Mouse (Mus musculus): ENCODE measurements at regions not wholly inside any gene's neighbourhood (a gene's known extent, or its start where the extent isn't known, plus 50 kb on each side); places are given as distances from the start of the nearest gene placed in this dataset.

DNA sequence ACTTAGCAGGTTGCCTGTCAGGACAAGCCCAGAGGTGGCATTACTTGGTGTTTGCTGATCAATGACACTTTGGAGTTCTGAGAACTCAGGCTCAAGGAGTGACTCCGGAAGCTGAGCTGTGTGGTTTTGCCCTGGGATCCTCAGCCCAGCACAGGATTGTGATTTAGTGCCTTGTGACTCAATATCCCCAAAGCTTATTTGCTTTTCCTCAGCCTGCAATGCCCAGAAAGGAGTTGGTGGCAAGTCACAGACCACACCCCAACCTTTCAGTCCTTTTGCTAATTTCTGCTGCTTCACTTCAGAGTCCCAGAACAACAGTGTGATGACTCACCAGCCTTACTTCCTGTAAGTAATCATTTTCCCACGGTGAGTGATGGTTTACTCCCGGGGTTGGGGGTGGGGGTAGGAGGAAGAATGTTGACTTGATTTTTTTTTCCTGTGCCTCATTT lies 198.5 kb upstream of the Marcks start:
- no peak overlapping the region for H3K4me3 ChIP-seq
- no peaks in the 10 kb centered on the region for H3K9me3 ChIP-seq (replicated peaks)
- no peaks in the 10 kb centered on the region for H3K27me3 ChIP-seq (replicated peaks)
- no peak overlapping the region for H3K9ac ChIP-seq
- H3K27ac ChIP-seq (ENCODE audit: poor library complexity, severe bottlenecking), result peak overlapping the region; percentile 40; the same call in 1 of the 2 replicates
- no peaks in the 10 kb centered on the region for H3K36me3 ChIP-seq
- no peak overlapping the region for H3K4me2 ChIP-seq
- peak; percentile 79 for ATAC-seq (ENCODE audit: insufficient number of reproducible peaks, low FRiP score)
- peaks cover 10% of the 10 kb centered on the region for H3K4me1 ChIP-seq (replicated peaks)
- 19% methylated on average over 3 of the region's 3 CpGs for WGBS

DNA sequence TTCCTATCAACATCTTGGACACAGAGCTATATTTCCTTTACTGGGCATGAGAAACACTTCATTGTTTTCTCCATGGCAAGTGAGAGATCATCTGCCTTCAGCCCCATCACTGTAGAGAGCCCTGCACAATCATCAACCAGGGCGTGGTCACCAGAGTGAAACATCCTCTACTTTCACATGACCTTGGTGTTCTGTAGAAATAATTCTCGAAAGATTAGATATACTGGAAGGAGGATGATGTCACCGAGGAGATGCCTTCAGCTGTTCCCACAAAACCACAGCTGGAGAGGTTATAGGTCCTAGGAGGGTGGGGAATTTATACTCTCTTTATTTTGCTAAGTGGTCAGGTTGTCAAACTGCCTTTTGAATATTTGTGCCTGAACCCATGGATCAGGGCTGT lies 196.4 kb upstream of the Marcks start:
- 51% methylated on average over 3 of the region's 3 CpGs for WGBS
- H3K4me1 ChIP-seq (replicated peaks), result peaks cover 10% of the 10 kb centered on the region
- no peaks in the 10 kb centered on the region for H3K36me3 ChIP-seq
- 0 out of 2 replicates have a peak, but pooled peaks have one; percentile 39 for ATAC-seq (ENCODE audit: insufficient number of reproducible peaks, low FRiP score)
- no peak overlapping the region for H3K4me2 ChIP-seq
- H3K4me3 ChIP-seq, result no peak overlapping the region
- no peaks in the 10 kb centered on the region for H3K9me3 ChIP-seq (replicated peaks)
- no peak overlapping the region for H3K27ac ChIP-seq (ENCODE audit: poor library complexity, severe bottlenecking)
- H3K9ac ChIP-seq, result no peak overlapping the region
- H3K27me3 ChIP-seq (replicated peaks), result no peaks in the 10 kb centered on the region

DNA sequence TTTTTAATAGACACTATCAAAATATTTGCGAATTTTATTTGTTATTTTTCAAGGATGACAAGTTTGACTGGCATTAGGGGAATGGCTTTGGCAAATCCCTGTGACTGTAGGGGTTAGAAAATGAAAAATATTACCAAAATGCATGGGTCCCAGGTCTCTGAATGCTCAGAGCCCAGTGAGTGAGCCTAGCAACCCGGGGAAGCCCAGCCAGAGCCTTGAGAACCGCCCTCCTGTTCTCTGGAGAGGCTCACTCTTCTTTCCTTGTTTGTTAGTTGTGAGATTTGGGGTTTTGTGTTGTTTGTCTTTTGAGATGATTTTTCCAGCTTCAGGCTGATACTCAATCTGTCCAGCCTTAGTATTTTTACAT lies 187.4 kb upstream of the Marcks start:
- no peaks in the 10 kb centered on the region for H3K9me3 ChIP-seq (replicated peaks)
- no peaks in the 10 kb centered on the region for H3K27me3 ChIP-seq (replicated peaks)
- no peak overlapping the region for H3K27ac ChIP-seq (ENCODE audit: poor library complexity, severe bottlenecking)
- H3K9ac ChIP-seq, result no peak overlapping the region
- H3K36me3 ChIP-seq, result no peaks in the 10 kb centered on the region
- WGBS, result 74% methylated on average over 3 of the region's 3 CpGs
- no peak for ATAC-seq (ENCODE audit: insufficient number of reproducible peaks, low FRiP score)
- no peak overlapping the region for H3K4me2 ChIP-seq
- H3K4me3 ChIP-seq, result no peak overlapping the region
- no peaks in the 10 kb centered on the region for H3K4me1 ChIP-seq (replicated peaks)

DNA sequence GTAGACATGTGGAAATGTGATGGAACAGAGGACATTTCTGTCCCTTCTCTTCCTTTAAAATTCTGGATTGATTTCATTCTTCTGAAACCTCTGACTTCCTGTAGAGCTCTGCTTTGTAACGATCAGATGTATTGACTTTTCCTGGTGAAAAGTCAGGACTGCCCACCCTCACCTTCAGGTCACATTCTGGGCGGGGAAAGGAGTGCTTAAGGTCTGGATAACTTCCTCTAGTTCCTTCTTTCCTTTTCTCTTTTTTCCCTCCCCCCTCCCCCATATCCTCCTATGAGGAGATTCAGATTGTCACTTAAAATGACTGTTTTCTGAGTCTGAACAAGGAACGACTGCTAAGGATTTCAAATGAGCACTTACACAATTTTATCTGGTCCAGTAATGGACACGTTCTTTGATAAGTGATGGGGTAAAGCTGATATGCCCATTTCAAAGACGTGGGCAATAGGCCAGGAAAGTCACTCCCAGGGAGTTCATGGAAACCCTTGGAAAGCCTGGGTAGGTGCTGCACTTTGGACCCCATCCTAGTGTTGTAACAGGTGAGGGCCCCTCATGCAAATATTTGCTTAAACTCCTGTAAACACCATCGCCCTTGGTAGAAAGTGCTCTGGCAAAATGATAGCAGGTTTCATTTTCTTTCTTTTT lies 186.9 kb upstream of the Marcks start:
- H3K4me1 ChIP-seq (replicated peaks), result no peaks in the 10 kb centered on the region
- no peaks in the 10 kb centered on the region for H3K27me3 ChIP-seq (replicated peaks)
- ATAC-seq (ENCODE audit: insufficient number of reproducible peaks, low FRiP score), result no peak
- no peaks in the 10 kb centered on the region for H3K9me3 ChIP-seq (replicated peaks)
- H3K9ac ChIP-seq, result no peak overlapping the region
- WGBS, result 40% methylated on average over 6 of the region's 6 CpGs
- no peak overlapping the region for H3K4me2 ChIP-seq
- H3K4me3 ChIP-seq, result no peak overlapping the region
- no peak overlapping the region for H3K27ac ChIP-seq (ENCODE audit: poor library complexity, severe bottlenecking)
- no peaks in the 10 kb centered on the region for H3K36me3 ChIP-seq

DNA sequence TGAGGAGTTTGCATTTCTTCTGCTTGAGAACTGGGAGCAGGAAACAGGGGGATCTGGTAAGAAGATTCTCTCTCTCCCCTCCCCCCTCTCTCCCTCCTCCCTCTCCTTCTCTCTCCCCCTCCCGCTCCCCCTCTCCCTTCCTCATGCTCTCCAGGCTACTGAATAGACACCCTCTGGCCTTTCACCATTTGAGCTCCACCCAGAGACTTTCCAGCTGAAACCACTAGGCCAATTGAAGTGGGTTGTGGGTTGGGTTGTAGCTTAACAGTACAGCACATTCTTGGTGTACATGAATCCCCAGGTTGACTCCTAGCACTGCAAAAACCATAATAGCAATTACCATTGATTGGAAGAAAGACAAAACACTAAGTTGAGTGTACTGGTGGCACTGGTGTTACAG lies 185.0 kb upstream of the Marcks start:
- 60% methylated on average over 1 of the region's 1 CpGs for WGBS
- H3K4me1 ChIP-seq (replicated peaks), result no peaks in the 10 kb centered on the region
- H3K36me3 ChIP-seq, result no peaks in the 10 kb centered on the region
- no peaks in the 10 kb centered on the region for H3K27me3 ChIP-seq (replicated peaks)
- no peak overlapping the region for H3K4me3 ChIP-seq
- ATAC-seq (ENCODE audit: insufficient number of reproducible peaks, low FRiP score), result no peak
- no peaks in the 10 kb centered on the region for H3K9me3 ChIP-seq (replicated peaks)
- H3K9ac ChIP-seq, result no peak overlapping the region
- H3K4me2 ChIP-seq, result no peak overlapping the region
- H3K27ac ChIP-seq (ENCODE audit: poor library complexity, severe bottlenecking), result no peak overlapping the region

DNA sequence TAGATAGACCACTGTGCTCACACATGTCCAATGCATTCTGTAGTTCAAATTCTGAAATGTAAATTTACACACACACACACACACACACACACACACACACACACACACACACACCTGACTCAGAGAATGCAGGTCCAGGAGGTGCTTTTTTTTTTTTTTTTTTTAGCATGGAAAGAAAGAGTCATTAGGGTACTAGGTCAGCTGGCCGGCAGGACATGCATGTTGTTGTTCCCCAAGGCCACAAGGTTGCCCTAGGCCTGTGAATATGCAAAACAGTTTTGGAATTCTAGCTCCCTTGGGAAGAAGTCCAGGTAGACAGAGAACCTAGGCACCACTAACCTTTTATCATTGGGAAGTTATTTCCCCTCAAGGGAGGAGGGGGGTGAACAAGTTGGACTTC lies 184.1 kb upstream of the Marcks start:
- Histone ChIP-seq H3K9ac (no peak overlapping the region), H3K27me3 (replicated peaks) (no peaks in the 10 kb centered on the region), H3K27ac (ENCODE audit: poor library complexity, severe bottlenecking) (no peak overlapping the region), H3K4me1 (replicated peaks) (no peaks in the 10 kb centered on the region), H3K4me2 (no peak overlapping the region), H3K4me3 (no peak overlapping the region), H3K36me3 (no peaks in the 10 kb centered on the region), H3K9me3 (replicated peaks) (no peaks in the 10 kb centered on the region)
- ATAC-seq (ENCODE audit: insufficient number of reproducible peaks, low FRiP score), result no peak
- 80% methylated on average over 1 of the region's 1 CpGs for WGBS

DNA sequence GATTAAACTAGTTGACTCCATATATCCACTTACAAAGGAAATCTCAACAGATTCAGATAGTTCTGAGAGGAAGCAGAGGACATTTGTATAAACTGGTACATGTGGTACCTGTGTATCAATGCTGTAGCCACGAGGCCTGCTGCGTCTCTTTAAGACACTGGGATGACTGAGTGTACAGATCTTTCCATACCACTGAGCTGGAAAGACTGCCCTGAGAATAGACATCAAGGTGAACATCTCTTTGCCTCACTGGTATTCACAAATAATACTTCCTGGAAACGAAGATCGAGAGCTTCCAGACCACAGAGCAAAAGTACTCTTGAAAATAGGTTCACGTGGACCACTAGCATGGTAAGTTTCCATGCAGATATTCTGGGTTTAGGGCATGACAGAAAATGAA lies 183.6 kb upstream of the Marcks start:
- no peak overlapping the region for H3K4me3 ChIP-seq
- H3K9me3 ChIP-seq (replicated peaks), result no peaks in the 10 kb centered on the region
- no peak overlapping the region for H3K9ac ChIP-seq
- H3K36me3 ChIP-seq, result no peaks in the 10 kb centered on the region
- no peak for ATAC-seq (ENCODE audit: insufficient number of reproducible peaks, low FRiP score)
- no peak overlapping the region for H3K27ac ChIP-seq (ENCODE audit: poor library complexity, severe bottlenecking)
- H3K4me1 ChIP-seq (replicated peaks), result no peaks in the 10 kb centered on the region
- no peaks in the 10 kb centered on the region for H3K27me3 ChIP-seq (replicated peaks)
- H3K4me2 ChIP-seq, result no peak overlapping the region
- 90% methylated on average over 5 of the region's 5 CpGs for WGBS

DNA sequence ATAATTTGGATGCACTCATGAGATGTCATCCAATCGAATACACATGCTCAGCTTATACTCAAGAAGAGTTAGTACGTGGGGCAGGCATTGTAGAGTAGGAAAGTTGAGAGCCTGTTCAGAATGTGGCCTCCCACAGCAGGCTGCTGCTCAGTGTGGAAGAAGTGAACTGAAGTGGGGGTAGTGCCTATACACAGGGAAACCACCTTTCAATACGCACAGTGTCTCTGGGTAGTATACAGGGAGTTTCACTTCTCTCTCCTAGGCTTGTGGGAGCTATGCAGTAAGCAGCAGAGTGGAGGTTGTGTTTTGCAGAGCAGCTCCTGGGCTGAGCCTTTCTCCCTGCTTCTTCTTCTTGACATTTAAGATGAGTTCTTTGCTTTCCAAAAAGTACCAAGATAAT lies 182.5 kb upstream of the Marcks start:
- Histone ChIP-seq H3K4me2 (no peak overlapping the region), H3K27me3 (replicated peaks) (no peaks in the 10 kb centered on the region), H3K27ac (ENCODE audit: poor library complexity, severe bottlenecking) (no peak overlapping the region), H3K9me3 (replicated peaks) (no peaks in the 10 kb centered on the region), H3K9ac (no peak overlapping the region), H3K4me3 (no peak overlapping the region), H3K36me3 (no peaks in the 10 kb centered on the region), H3K4me1 (replicated peaks) (no peaks in the 10 kb centered on the region)
- WGBS, result 68% methylated on average over 3 of the region's 3 CpGs
- ATAC-seq (ENCODE audit: insufficient number of reproducible peaks, low FRiP score), result no peak

DNA sequence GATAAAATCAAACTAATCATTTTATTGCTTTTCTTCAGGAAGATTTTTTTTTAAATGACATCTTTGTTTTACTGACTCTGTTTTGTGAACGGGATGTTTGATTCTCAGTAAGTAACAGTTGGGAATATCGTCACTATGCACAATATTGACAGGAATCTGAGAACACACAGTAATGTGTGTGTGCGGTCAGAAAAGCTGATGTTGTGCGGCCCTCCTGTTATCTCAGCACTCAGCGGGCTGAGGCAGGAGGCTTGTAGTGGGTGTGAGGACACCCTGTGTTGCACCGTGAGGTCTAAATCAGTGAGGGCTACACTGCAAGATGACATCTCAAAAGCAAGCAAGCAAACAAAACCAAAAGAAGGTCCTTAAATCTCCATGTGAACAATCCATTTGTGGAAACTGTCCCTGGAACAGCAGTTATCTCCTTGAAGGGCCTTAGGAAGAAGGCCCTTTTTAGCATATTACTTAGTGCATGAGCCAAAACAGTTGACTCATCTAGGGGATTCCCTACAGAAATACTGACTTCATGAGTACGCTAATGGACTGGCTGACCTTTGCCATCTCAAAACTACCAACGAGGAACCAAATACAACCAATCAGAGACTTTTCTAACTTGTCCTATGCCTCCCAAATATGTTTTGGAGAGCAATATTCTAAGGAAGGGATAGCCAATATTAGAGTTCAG lies 181.2 kb upstream of the Marcks start:
- Histone ChIP-seq H3K9ac (no peak overlapping the region), H3K4me2 (no peak overlapping the region), H3K27me3 (replicated peaks) (no peaks in the 10 kb centered on the region), H3K27ac (ENCODE audit: poor library complexity, severe bottlenecking) (no peak overlapping the region), H3K4me1 (replicated peaks) (no peaks in the 10 kb centered on the region), H3K36me3 (no peaks in the 10 kb centered on the region), H3K4me3 (no peak overlapping the region), H3K9me3 (replicated peaks) (no peaks in the 10 kb centered on the region)
- ATAC-seq (ENCODE audit: insufficient number of reproducible peaks, low FRiP score), result no peak
- 85% methylated on average over 8 of the region's 8 CpGs for WGBS

DNA sequence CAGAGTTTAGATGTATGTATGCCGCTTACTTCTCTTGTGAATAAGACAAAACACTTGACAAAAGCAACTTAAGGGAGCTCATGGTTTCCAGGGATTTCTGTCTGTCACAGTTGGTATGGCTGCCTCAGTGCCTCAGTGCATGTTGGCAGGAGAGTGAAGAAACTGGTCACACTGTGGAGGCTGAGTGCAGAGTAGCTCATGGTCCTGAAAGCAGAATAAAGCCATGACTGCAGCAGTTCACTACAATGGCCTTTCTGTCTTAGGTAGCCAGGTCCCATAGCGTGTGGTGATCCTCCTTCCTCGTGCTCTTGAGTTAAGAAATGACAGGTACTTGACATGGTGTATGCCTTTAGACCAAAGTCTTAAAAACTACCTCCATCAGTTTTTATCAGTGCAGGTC lies 178.0 kb upstream of the Marcks start:
- 80% methylated on average over 3 of the region's 3 CpGs for WGBS
- no peak for ATAC-seq (ENCODE audit: insufficient number of reproducible peaks, low FRiP score)
- no peak overlapping the region for H3K9ac ChIP-seq

DNA sequence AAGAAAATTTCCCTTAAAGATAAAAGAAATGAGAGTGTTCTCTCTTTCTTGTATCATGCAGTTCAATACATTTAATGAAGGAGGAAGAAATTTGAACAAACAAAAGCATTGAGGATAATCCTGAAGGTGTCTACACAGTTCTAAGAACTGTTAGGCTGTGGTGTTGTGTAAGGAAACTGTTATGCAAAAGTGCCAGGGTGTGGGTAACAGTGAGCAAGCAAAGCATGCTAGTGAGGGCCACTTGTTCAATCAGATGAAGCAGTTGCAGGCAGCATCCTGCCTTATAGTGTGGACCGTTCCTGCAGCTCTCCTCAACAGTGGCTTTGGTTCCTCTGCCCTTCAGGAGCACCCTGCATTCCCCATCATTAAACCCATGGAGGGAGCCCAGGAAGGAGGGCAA lies 177.1 kb upstream of the Marcks start:
- Histone ChIP-seq H3K9ac (no peak overlapping the region), H3K36me3 (no peaks in the 10 kb centered on the region), H3K4me2 (no peak overlapping the region), H3K27me3 (replicated peaks) (no peaks in the 10 kb centered on the region), H3K27ac (ENCODE audit: poor library complexity, severe bottlenecking) (no peak overlapping the region), H3K4me1 (replicated peaks) (no peaks in the 10 kb centered on the region), H3K9me3 (replicated peaks) (no peaks in the 10 kb centered on the region), H3K4me3 (no peak overlapping the region)
- ATAC-seq (ENCODE audit: insufficient number of reproducible peaks, low FRiP score), result no peak
- WGBS, result 81% methylated on average over 1 of the region's 1 CpGs

More for the DNA sequence above, 178.0 kb upstream of the Marcks start:
- no peaks in the 10 kb centered on the region for H3K4me1 ChIP-seq (replicated peaks)
- no peak overlapping the region for H3K4me2 ChIP-seq
- no peaks in the 10 kb centered on the region for H3K36me3 ChIP-seq
- no peaks in the 10 kb centered on the region for H3K9me3 ChIP-seq (replicated peaks)
- H3K4me3 ChIP-seq, result no peak overlapping the region
- H3K27me3 ChIP-seq (replicated peaks), result no peaks in the 10 kb centered on the region
- no peak overlapping the region for H3K27ac ChIP-seq (ENCODE audit: poor library complexity, severe bottlenecking)

Data from heart, embryonic 12.5 days (tissue).